Mouse (Mus musculus): ENCODE measurements around the gene Mmp19. TPM values are rescaled to one million over a fixed set of nuclear protein-coding genes. Genes with fewer than 3 reads are reported as not detected.

Gene Mmp19
- total and polyA plus RNA-seq, 3 experiments: 0.08 to 0.36 TPM; not detected in 1

- Histone ChIP-seq H3K9me3 (replicated peaks; ENCODE audit: insufficient read depth, low read length) (no peaks in the 10 kb centered on the region), H3K27ac (ENCODE audit: control insufficient read depth, low read depth, low read length) (no peak overlapping the region), H3K79me2 (ENCODE audit: control insufficient read depth, insufficient read depth, low read length, poor library complexity) (no peaks in the 10 kb centered on the region), H3K4me3 (ENCODE audit: control insufficient read depth in 1 of 2, insufficient read depth in 1 of 2, low read depth in 2 of 2, low read length in 2 of 2) (no peak overlapping the region), H3K36me3 (ENCODE audit: control insufficient read depth in 1 of 2, insufficient read depth in 2 of 2, low read length in 2 of 2) (no peaks in the 10 kb centered on the region), H3K4me1 (ENCODE audit: control insufficient read depth in 1 of 2, insufficient read depth in 2 of 2, low read length in 2 of 2) (peaks cover 0 to 4% of the 10 kb centered on the region in 2 experiments; a peak in 1 of 4 replicates), H3K9ac (ENCODE audit: control insufficient read depth, low read depth, low read length, poor library complexity, severe bottlenecking) (no peak overlapping the region), H3K27me3 (ENCODE audit: control insufficient read depth in 1 of 2, insufficient read depth in 2 of 2, low read length in 2 of 2) (no peaks in the 10 kb centered on the region)
- TF ChIP-seq TAL1 (IDR thresholded peaks at IDR 0.05; ENCODE audit: low read length): no peak
- no peak for TF ChIP-seq ELF1 (IDR thresholded peaks at IDR 0.05; ENCODE audit: low read depth, low read length)
- no peak for TF ChIP-seq JUND (IDR thresholded peaks at IDR 0.05; ENCODE audit: low read depth, low read length)
- TF ChIP-seq TCF12 (IDR thresholded peaks at IDR 0.05; ENCODE audit: low read depth, low read length): no peak
- no peak for TF ChIP-seq MYB (IDR thresholded peaks at IDR 0.05; ENCODE audit: low read depth, low read length)
- TF ChIP-seq MAFK (IDR thresholded peaks at IDR 0.05; ENCODE audit: borderline replicate concordance, low read depth, low read length): no peak
- no peak for TF ChIP-seq NELFE (IDR thresholded peaks at IDR 0.05; ENCODE audit: low read depth, low read length)
- no peak for TF ChIP-seq CHD1 (IDR thresholded peaks at IDR 0.05; ENCODE audit: low read depth, low read length)
- no peak for TF ChIP-seq ZMIZ1 (IDR thresholded peaks at IDR 0.05; ENCODE audit: low read depth, low read length)
- no peak for TF ChIP-seq MYC (IDR thresholded peaks at IDR 0.05; ENCODE audit: low read depth, low read length)
- no peak for TF ChIP-seq GATA1 (IDR thresholded peaks at IDR 0.05; ENCODE audit: low read depth, low read length)
- TF ChIP-seq SIN3A (IDR thresholded peaks at IDR 0.05; ENCODE audit: low read length): no peak
- no peak for TF ChIP-seq BHLHE40 (IDR thresholded peaks at IDR 0.05; ENCODE audit: borderline replicate concordance, low read depth, low read length)
- TF ChIP-seq MXI1 (IDR thresholded peaks at IDR 0.05; ENCODE audit: low read depth, low read length): no peak
- no peak for DNase-seq (ENCODE audit: low read depth, low spot score)
Observed at GRCm38 (mm10) chr10:128798676-128799075, 8.0 kb downstream of the Mmp19 start.

- Histone ChIP-seq H3K27me3 (ENCODE audit: control insufficient read depth in 1 of 2, insufficient read depth in 2 of 2, low read length in 2 of 2) (no peaks in the 10 kb centered on the region), H3K79me2 (ENCODE audit: control insufficient read depth, insufficient read depth, low read length, poor library complexity) (peaks cover 16% of the 10 kb centered on the region), H3K36me3 (ENCODE audit: control insufficient read depth in 1 of 2, insufficient read depth in 2 of 2, low read length in 2 of 2) (no peaks in the 10 kb centered on the region; a peak in 1 of 4 replicates), H3K9ac (ENCODE audit: control insufficient read depth, low read depth, low read length, poor library complexity, severe bottlenecking) (no peak overlapping the region), H3K9me3 (replicated peaks; ENCODE audit: insufficient read depth, low read length) (no peaks in the 10 kb centered on the region), H3K4me3 (ENCODE audit: control insufficient read depth in 1 of 2, insufficient read depth in 1 of 2, low read depth in 2 of 2, low read length in 2 of 2) (no peak overlapping the region), H3K4me1 (ENCODE audit: control insufficient read depth in 1 of 2, insufficient read depth in 2 of 2, low read length in 2 of 2) (peaks cover 0 to 5% of the 10 kb centered on the region in 2 experiments; a peak in 3 of 4 replicates), H3K27ac (ENCODE audit: control insufficient read depth, low read depth, low read length) (no peak overlapping the region)
- TF ChIP-seq NRF1 (IDR thresholded peaks at IDR 0.05; ENCODE audit: insufficient read depth, low read depth, low read length, poor library complexity, severe bottlenecking) (no peak), TAL1 (IDR thresholded peaks at IDR 0.05; ENCODE audit: low read length) (no peak), E2F4 (IDR thresholded peaks at IDR 0.05; ENCODE audit: borderline replicate concordance, low read depth, low read length) (no peak)
- DNase-seq (ENCODE audit: low read depth, low spot score): no peak
Observed at GRCm38 (mm10) chr10:128801981-128802495, 11.3 kb downstream of the Mmp19 start.

Data from MEL (cell line).